Mouse (Mus musculus) heart, postnatal 10 days (tissue): ENCODE measurements around the gene Zbtb16. TPM values are rescaled to one million over a fixed set of nuclear protein-coding genes. Genes with fewer than 3 reads are reported as not detected.

ENCODE experiments used
- DNase-seq, 2 experiments: peaks; one replicate each; pipeline ENCODE4 v3.0.0; 2021
- intact Hi-C: fragments of 180-260 bp; cut with DNase I; formaldehyde crosslinking; loops from one replicate; pipeline ENCODE4 v1.15.1; 2025
- total RNA-seq, 2 experiments: library from RNA; stranded (reverse); gene quantifications; 2 replicates each; pipeline ENCODE4 v1.2.3; 2021

Gene Zbtb16
- total RNA-seq, 2 experiments from 2014 or later, result 25.5 to 199 TPM

GRCm38 (mm10) chr9:48831560-48832460 is 4.2 kb downstream of the Zbtb16 start:
- DNase-seq, result no peak
- intact Hi-C loops, result no loop called here

- no peak for DNase-seq
- intact Hi-C loops, result no loop called here
These were observed 7.2 kb downstream of the Zbtb16 start for GRCm38 (mm10) chr9:48828839-48829238.

GRCm38 (mm10) chr9:48826377-48826889 is 9.6 kb downstream of the Zbtb16 start:
- intact Hi-C loops, result no loop called here
- DNase-seq, result no peak

GRCm38 (mm10) chr9:48824533-48825130 is 11.4 kb downstream of the Zbtb16 start:
- no peak for DNase-seq
- intact Hi-C loops, result no loop called here

GRCm38 (mm10) chr9:48823851-48824250 is 12.2 kb downstream of the Zbtb16 start:
- intact Hi-C loops, result no loop called here
- no peak for DNase-seq

GRCm38 (mm10) chr9:48823319-48823705 is 12.7 kb downstream of the Zbtb16 start:
- intact Hi-C loops, result no loop called here
- DNase-seq, result no peak

GRCm38 (mm10) chr9:48822586-48823318 is 13.3 kb downstream of the Zbtb16 start:
- intact Hi-C loops, result no loop called here
- no peak for DNase-seq

GRCm38 (mm10) chr9:48821916-48822585 is 14.0 kb downstream of the Zbtb16 start:
- DNase-seq, result no peak
- intact Hi-C loops, result no loop called here

- intact Hi-C loops, result no loop called here
- DNase-seq, result no peak
These were observed 14.6 kb downstream of the Zbtb16 start for GRCm38 (mm10) chr9:48821431-48821830.

- intact Hi-C loops, result no loop called here
- DNase-seq, result no peak
These were observed 15.2 kb downstream of the Zbtb16 start for GRCm38 (mm10) chr9:48820791-48821190.

GRCm38 (mm10) chr9:48819695-48820094 is 16.3 kb downstream of the Zbtb16 start:
- DNase-seq, result no peak
- intact Hi-C loops, result loop anchor here (5.0 kb wide), 1 partner anchor 82 kb away; no protein-coding TSS in a partner anchor

GRCm38 (mm10) chr9:48819137-48819536 is 16.9 kb downstream of the Zbtb16 start:
- intact Hi-C loops, result loop anchor here (5.0 kb wide), 1 partner anchor 82 kb away; no protein-coding TSS in a partner anchor

GRCm38 (mm10) chr9:48817907-48818306 is 18.1 kb downstream of the Zbtb16 start:
- no peak for DNase-seq
- intact Hi-C loops, result loop anchor here (5.0 kb wide), 1 partner anchor 81 kb away; no protein-coding TSS in a partner anchor

More at GRCm38 (mm10) chr9:48819137-48819536, 16.9 kb downstream of the Zbtb16 start:
- DNase-seq, result no peak

GRCm38 (mm10) chr9:48817399-48817793 is 18.6 kb downstream of the Zbtb16 start:
- intact Hi-C loops, result loop anchor here (5.0 kb wide), 1 partner anchor 80 kb away; no protein-coding TSS in a partner anchor
- peak; percentile 50 to 74 for DNase-seq

GRCm38 (mm10) chr9:48816678-48817398 is 19.2 kb downstream of the Zbtb16 start:
- no peak for DNase-seq
- intact Hi-C loops, result loop anchor here (5.0 kb wide), 1 partner anchor 80 kb away; no protein-coding TSS in a partner anchor

GRCm38 (mm10) chr9:48816157-48816556 is 19.9 kb downstream of the Zbtb16 start:
- intact Hi-C loops, result loop anchor here (5.0 kb wide), 1 partner anchor 79 kb away; no protein-coding TSS in a partner anchor
- DNase-seq, result no peak

- no peak for DNase-seq
- intact Hi-C loops, result loop anchor here (5.0 kb wide), 1 partner anchor 78 kb away; no protein-coding TSS in a partner anchor
These were observed 21.0 kb downstream of the Zbtb16 start for GRCm38 (mm10) chr9:48814881-48815495.

- intact Hi-C loops, result no loop called here
- peak; percentile 53 to 69 for DNase-seq
These were observed 21.8 kb downstream of the Zbtb16 start for GRCm38 (mm10) chr9:48813960-48814880.
